In genomic region chr10:38269136-38269535, GRCm38 (mm10) we compare ENCODE assay signal across 8 mouse cellular contexts.
A peak's percentile ranks its signal among the peaks of the same experiment; 100 is the strongest.
DNase-seq lines count a peak whose midpoint lies in the region.

No protein-coding gene starts in this region.

- intact Hi-C loops in heart, postnatal 25 days (cut with DNase I) = loop anchor here (5.0 kb wide), 3 partner anchors 1132 to 1257 kb away; partner anchors contain the start of gene Marcks
- intact Hi-C loops in heart, postnatal 14 days (cut with DNase I) = loop anchor here (5.0 kb wide), 2 partner anchors 1132 to 1197 kb away; partner anchors contain the start of gene Marcks

- peak; percentile 18 to 50 for DNase-seq in heart, adult 18-20 months
- no peak for DNase-seq in heart, postnatal 25 days (ENCODE audit: low spot score)
- peak; percentile 4 to 6 for DNase-seq in urinary bladder, postnatal 36 days (ENCODE audit: low spot score in 2 of 2)
- no peak for DNase-seq in urinary bladder, adult 18-20 months (ENCODE audit: low spot score in 2 of 2)
- peak; percentile 6 to 31 for DNase-seq in heart, postnatal 14 days
- peak; percentile 39 for DNase-seq in thymus, postnatal 4 days
- DNase-seq in frontal cortex, postnatal 36 days (ENCODE audit: low spot score in 2 of 2) = no peak
- no peak for DNase-seq in natural killer cell, adult 2 months (ENCODE audit: low spot score in 2 of 2)

Comparison
In these comparisons a context has a peak if more than half of its experiments do, and no peak if none do; other contexts are left out.
1. DNase-seq: peak in heart, adult 18-20 months (2 of 2), urinary bladder, postnatal 36 days (2 of 2), heart, postnatal 14 days (2 of 2) and thymus, postnatal 4 days (single experiment); none in heart, postnatal 25 days (single experiment), urinary bladder, adult 18-20 months (0 of 2), frontal cortex, postnatal 36 days (0 of 2) and natural killer cell, adult 2 months (0 of 2).